Mouse (Mus musculus) heart, adult 11 months (tissue): ENCODE measurements around the gene Daglb.

Experiments
- DNase-seq: peaks from one replicate; pipeline ENCODE4 v3.0.0; 2022

Gene Daglb

GRCm38 (mm10) chr5:143464100-143464756 lies at the start of gene Daglb:
Gene Daglb (plus strand): TSS chr5:143464584.
- peak; percentile 99 for DNase-seq

- DNase-seq = peak; percentile 86
Measured at GRCm38 (mm10) chr5:143421484-143421883, 42.9 kb upstream of the Daglb start.

GRCm38 (mm10) chr5:143422990-143423389 lies 41.4 kb upstream of the Daglb start:
- DNase-seq = no peak

GRCm38 (mm10) chr5:143423899-143424519 lies 40.4 kb upstream of the Daglb start:
- peak; percentile 95 for DNase-seq

- DNase-seq = peak; percentile 91
Measured at GRCm38 (mm10) chr5:143434421-143434820, 30.0 kb upstream of the Daglb start.

GRCm38 (mm10) chr5:143441298-143441697 lies 23.1 kb upstream of the Daglb start:
- DNase-seq = peak; percentile 65

- DNase-seq = peak; percentile 44
Measured at GRCm38 (mm10) chr5:143441753-143442152, 22.6 kb upstream of the Daglb start.

GRCm38 (mm10) chr5:143463671-143464070 lies 713 bp upstream of the Daglb start:
- peak; percentile 90 for DNase-seq

GRCm38 (mm10) chr5:143464757-143465118 lies 354 bp downstream of the Daglb start:
- no peak for DNase-seq

GRCm38 (mm10) chr5:143465156-143466085 lies 1.0 kb downstream of the Daglb start:
- DNase-seq = peak; percentile 86

GRCm38 (mm10) chr5:143466891-143467669 lies 2.7 kb downstream of the Daglb start:
- DNase-seq = peak; percentile 87

- DNase-seq = peak; percentile 73
Measured at GRCm38 (mm10) chr5:143467931-143468330, 3.5 kb downstream of the Daglb start.

GRCm38 (mm10) chr5:143469628-143470027 lies 5.2 kb downstream of the Daglb start:
- peak; percentile 83 for DNase-seq

- peak; percentile 98 for DNase-seq
Measured at GRCm38 (mm10) chr5:143470421-143471164, 6.2 kb downstream of the Daglb start.

GRCm38 (mm10) chr5:143471165-143471546 lies 6.8 kb downstream of the Daglb start:
- no peak for DNase-seq

- DNase-seq = peak; percentile 88
Measured at GRCm38 (mm10) chr5:143471953-143472618, 7.7 kb downstream of the Daglb start.

GRCm38 (mm10) chr5:143475153-143475844 lies 10.9 kb downstream of the Daglb start:
- DNase-seq = peak; percentile 97

GRCm38 (mm10) chr5:143476013-143476412 lies 11.6 kb downstream of the Daglb start:
- peak; percentile 84 for DNase-seq

- peak; percentile 64 for DNase-seq
Measured at GRCm38 (mm10) chr5:143477901-143478300, 13.5 kb downstream of the Daglb start.

GRCm38 (mm10) chr5:143484955-143485354 lies 20.6 kb downstream of the Daglb start:
- no peak for DNase-seq

- no peak for DNase-seq
Measured at GRCm38 (mm10) chr5:143487193-143487592, 22.8 kb downstream of the Daglb start.
